Mouse (Mus musculus) MEL (cell line): ENCODE measurements around the gene 4833439L19Rik. TPM values are rescaled to one million over a fixed set of nuclear protein-coding genes. Genes with fewer than 3 reads are reported as not detected.

Experiments used
- DNase-seq: peaks from one replicate; pipeline ENCODE4 v3.0.0; 2011; ENCODE audit warnings: low read depth, low spot score
- H3K27ac ChIP-seq: 2 replicates; pipeline ENCODE4 v1.5.1; 2012; ENCODE audit warnings: low read depth, mild to moderate bottlenecking, control low read depth, low read length, moderate library complexity; ENCODE audit not compliant: control insufficient read depth
- H3K27me3 ChIP-seq, 2 experiments: fragments of 150-350 bp in 1 of 2; sonication (generic) in 1 of 2; 2 replicates each; pipeline ENCODE4 v1.6.1; 2012; ENCODE audit warnings: low read length in 2 of 2, mild to moderate bottlenecking in 2 of 2, improper control_type of control experiment in 1 of 2, moderate library complexity in 1 of 2; ENCODE audit not compliant: insufficient read depth in 2 of 2, control insufficient read depth in 1 of 2
- H3K36me3 ChIP-seq, 2 experiments: 2 replicates each; pipeline ENCODE4 v1.6.1; 2012 to 2014; ENCODE audit warnings: low read length in 2 of 2, improper control_type of control experiment in 1 of 2, inconsistent platforms in 1 of 2, mild to moderate bottlenecking in 1 of 2; ENCODE audit not compliant: insufficient read depth in 2 of 2, control insufficient read depth in 1 of 2
- H3K4me1 ChIP-seq, 2 experiments: fragments of 150-350 bp in 1 of 2; sonication (generic) in 1 of 2; 2 replicates each; pipeline ENCODE4 v1.6.1; 2012; ENCODE audit warnings: low read length in 2 of 2, improper control_type of control experiment in 1 of 2, mild to moderate bottlenecking in 1 of 2; ENCODE audit not compliant: insufficient read depth in 2 of 2, control insufficient read depth in 1 of 2
- H3K4me3 ChIP-seq, 2 experiments: fragments of 150-350 bp in 1 of 2; sonication (generic) in 1 of 2; 2 replicates each; pipeline ENCODE4 v1.5.1; 2012; ENCODE audit warnings: low read depth in 2 of 2, low read length in 2 of 2, mild to moderate bottlenecking in 2 of 2, moderate library complexity in 2 of 2, control low read depth in 1 of 2, improper control_type of control experiment in 1 of 2; ENCODE audit not compliant: control insufficient read depth in 1 of 2, insufficient read depth in 1 of 2
- H3K79me2 ChIP-seq: 2 replicates; pipeline ENCODE4 v1.6.1; 2012; ENCODE audit warnings: mild to moderate bottlenecking, low read length, moderate library complexity; ENCODE audit not compliant: control insufficient read depth, poor library complexity, insufficient read depth
- H3K9ac ChIP-seq: 2 replicates; pipeline ENCODE4 v1.6.1; 2012; ENCODE audit warnings: low read depth, mild to moderate bottlenecking, control low read depth, low read length, moderate library complexity; ENCODE audit not compliant: control insufficient read depth, poor library complexity, severe bottlenecking
- H3K9me3 ChIP-seq: fragments of 150-350 bp; sonication (generic); replicated peaks from 2 replicates; pipeline ENCODE4 v1.6.1; 2012; ENCODE audit warnings: mild to moderate bottlenecking, low read length, improper control_type of control experiment, moderate library complexity; ENCODE audit not compliant: insufficient read depth
- BHLHE40 ChIP-seq: IDR thresholded peaks from 2 replicates; pipeline ENCODE4 v1.6.1; 2012; ENCODE audit warnings: low read depth, mild to moderate bottlenecking, inconsistent platforms, low read length, improper control_type of control experiment, borderline replicate concordance
- CHD2 ChIP-seq: IDR thresholded peaks from 2 replicates; pipeline ENCODE4 v1.6.1; 2011; ENCODE audit warnings: low read length, improper control_type of control experiment
- ETS1 ChIP-seq: IDR thresholded peaks from 2 replicates; pipeline ENCODE4 v1.6.1; 2012; ENCODE audit warnings: low read depth, mild to moderate bottlenecking, inconsistent platforms, low read length, improper control_type of control experiment, moderate library complexity
- GATA1 ChIP-seq: IDR thresholded peaks from 2 replicates; pipeline ENCODE4 v1.6.1; 2011; ENCODE audit warnings: low read depth, low read length, improper control_type of control experiment
- JUND ChIP-seq: IDR thresholded peaks from 2 replicates; pipeline ENCODE4 v1.6.1; 2011; ENCODE audit warnings: low read depth, mild to moderate bottlenecking, improper control_type of control experiment, low read length
- KAT2A ChIP-seq: conservative IDR thresholded peaks from 2 replicates; pipeline ENCODE4 v1.6.1; 2012; ENCODE audit warnings: low read depth, low read length, improper control_type of control experiment, inconsistent platforms
- MAX ChIP-seq: IDR thresholded peaks from 2 replicates; pipeline ENCODE4 v1.6.1; 2011; ENCODE audit warnings: low read length, improper control_type of control experiment
- MEF2A ChIP-seq: IDR thresholded peaks from 2 replicates; pipeline ENCODE4 v1.6.1; 2014; ENCODE audit warnings: low read depth, mild to moderate bottlenecking, inconsistent platforms, low read length, improper control_type of control experiment; ENCODE audit not compliant: poor library complexity, insufficient replicate concordance, severe bottlenecking; ENCODE audit errors: extremely low read depth
- MXI1 ChIP-seq: IDR thresholded peaks from 2 replicates; pipeline ENCODE4 v1.6.1; 2011; ENCODE audit warnings: mild to moderate bottlenecking, low read depth, low read length, improper control_type of control experiment
- MYB ChIP-seq: IDR thresholded peaks from 2 replicates; pipeline ENCODE4 v1.6.1; 2011; ENCODE audit warnings: mild to moderate bottlenecking, low read depth, low read length, improper control_type of control experiment
- RCOR1 ChIP-seq: IDR thresholded peaks from 2 replicates; pipeline ENCODE4 v1.6.1; 2012; ENCODE audit warnings: low read depth, mild to moderate bottlenecking, inconsistent platforms, low read length, improper control_type of control experiment
- SIN3A ChIP-seq: IDR thresholded peaks from 2 replicates; pipeline ENCODE4 v1.6.1; 2012; ENCODE audit warnings: low read length, improper control_type of control experiment, inconsistent platforms
- SMC3 ChIP-seq: IDR thresholded peaks from 2 replicates; pipeline ENCODE4 v1.6.1; 2011; ENCODE audit warnings: low read depth, low read length, improper control_type of control experiment
- TBP ChIP-seq: IDR thresholded peaks from 2 replicates; pipeline ENCODE4 v1.8.0; 2011; ENCODE audit warnings: low read depth, low read length, improper control_type of control experiment
- USF2 ChIP-seq, 2 experiments: IDR thresholded peaks; 2 replicates each; pipeline ENCODE4 v1.6.1; 2011 to 2012; ENCODE audit warnings: improper control_type of control experiment in 2 of 2, low read length in 2 of 2, borderline replicate concordance in 1 of 2, inconsistent platforms in 1 of 2, low read depth in 1 of 2, mild to moderate bottlenecking in 1 of 2; ENCODE audit not compliant: insufficient read depth in 1 of 2
- ZNF384 ChIP-seq: IDR thresholded peaks from 2 replicates; pipeline ENCODE4 v1.6.1; 2012; ENCODE audit warnings: low read depth, mild to moderate bottlenecking, inconsistent platforms, low read length, improper control_type of control experiment
- polyA plus RNA-seq, 2 experiments: library from polyadenylated mRNA; stranded (reverse) in 1 of 2; unstranded in 1 of 2; fragments of >175 nt in 1 of 2; fragments of >200 nt in 1 of 2; gene quantifications; 2 replicates each; pipeline versions ENCODE4 v1.2.1 to v1.2.4; 2012; ENCODE audit warnings: low replicate concordance in 2 of 2, low read depth in 1 of 2; ENCODE audit not compliant: insufficient read length in 2 of 2, insufficient read depth in 1 of 2, missing spikeins in 1 of 2
- total RNA-seq: library from RNA; depleted of rRNA; stranded (reverse); fragments of 300-350 nt; gene quantifications from 2 replicates; pipeline ENCODE4 v1.2.3, GENCODE M21; 2012

Gene 4833439L19Rik
- total and polyA plus RNA-seq, 3 experiments, result 34.2 to 53.8 TPM; not detected in 1

DNA sequence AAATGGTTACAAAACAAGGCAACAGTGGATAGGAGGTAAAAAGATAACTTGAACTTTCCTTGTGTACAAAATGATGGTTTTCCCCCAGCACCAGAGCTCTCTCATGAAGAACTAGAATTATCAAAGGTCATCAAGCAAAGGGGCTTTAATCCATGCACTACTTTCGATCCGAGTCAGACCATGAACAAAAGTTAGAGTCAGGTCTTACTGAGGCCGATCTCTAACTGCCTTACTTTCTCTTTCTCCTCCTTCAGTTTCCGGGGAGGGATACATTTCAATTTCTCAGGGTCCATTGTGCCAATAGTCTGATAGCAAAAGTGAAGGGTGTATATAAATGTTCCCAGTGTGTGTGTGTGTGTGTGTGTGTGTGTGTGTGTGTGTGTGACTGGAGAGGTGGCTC is 7.4 kb upstream of the 4833439L19Rik start:
- H3K36me3 ChIP-seq, result peaks cover 0 to 10% of the 10 kb centered on the region in 2 experiments; a peak in 2 of 4 replicates
- H3K4me3 ChIP-seq, result no peak overlapping the region
- H3K79me2 ChIP-seq, result no peaks in the 10 kb centered on the region; the same call in 1 of the 2 replicates
- TF ChIP-seq ETS1 (no peak), ZNF384 (peak; percentile 37), KAT2A (no peak)
- peaks cover 2 to 10% of the 10 kb centered on the region in 2 experiments for H3K4me1 ChIP-seq
- no peaks in the 10 kb centered on the region for H3K27me3 ChIP-seq
- no peak overlapping the region for H3K27ac ChIP-seq
- no peak overlapping the region for H3K9ac ChIP-seq
- no peaks in the 10 kb centered on the region for H3K9me3 ChIP-seq
- no peak for DNase-seq

DNA sequence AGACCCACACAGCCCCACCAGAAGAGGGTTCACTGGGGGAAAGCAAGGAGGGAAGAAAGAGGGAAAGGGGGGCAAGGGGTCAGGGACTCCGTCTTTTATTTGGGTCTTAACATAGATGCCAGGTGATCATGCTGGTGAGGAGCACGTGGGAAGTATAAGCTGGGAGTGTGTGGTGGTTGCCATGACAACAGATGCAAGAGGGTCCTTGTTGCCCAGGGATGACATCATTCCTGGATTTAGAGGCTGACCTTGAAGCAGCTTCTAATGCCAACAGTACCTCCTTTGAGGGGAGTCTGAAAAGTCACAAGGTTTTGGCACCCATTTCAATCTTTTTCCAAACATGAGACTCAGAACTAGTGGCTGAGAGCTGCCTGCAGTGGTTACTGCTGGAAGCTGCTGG is 6.4 kb upstream of the 4833439L19Rik start:
- Histone ChIP-seq H3K27me3 (no peaks in the 10 kb centered on the region), H3K4me1 (peaks cover 2 to 10% of the 10 kb centered on the region in 2 experiments), H3K27ac (no peak overlapping the region), H3K9me3 (no peaks in the 10 kb centered on the region), H3K4me3 (no peak overlapping the region), H3K36me3 (peaks cover 0 to 10% of the 10 kb centered on the region in 2 experiments; a peak in 2 of 4 replicates), H3K79me2 (no peaks in the 10 kb centered on the region; the same call in 1 of the 2 replicates), H3K9ac (no peak overlapping the region)
- TF ChIP-seq RCOR1, result no peak
- TF ChIP-seq ZNF384, result no peak
- TF ChIP-seq USF2 (IDR thresholded peaks at IDR 0.05; ENCODE audit: borderline replicate concordance in 1 of 2, insufficient read depth in 1 of 2, low read depth in 1 of 2, low read length in 2 of 2), result no peak
- no peak for TF ChIP-seq SMC3
- TF ChIP-seq JUND, result no peak
- no peak for TF ChIP-seq MEF2A
- TF ChIP-seq MYB, result no peak
- TF ChIP-seq BHLHE40, result no peak
- no peak for TF ChIP-seq GATA1
- no peak for TF ChIP-seq KAT2A
- no peak for TF ChIP-seq TBP
- no peak for TF ChIP-seq SIN3A
- TF ChIP-seq CHD2, result no peak
- no peak for TF ChIP-seq MXI1
- no peak for TF ChIP-seq MAX
- no peak for DNase-seq
